ENCODE assay signal across 8 mouse cellular contexts in the genomic region with DNA sequence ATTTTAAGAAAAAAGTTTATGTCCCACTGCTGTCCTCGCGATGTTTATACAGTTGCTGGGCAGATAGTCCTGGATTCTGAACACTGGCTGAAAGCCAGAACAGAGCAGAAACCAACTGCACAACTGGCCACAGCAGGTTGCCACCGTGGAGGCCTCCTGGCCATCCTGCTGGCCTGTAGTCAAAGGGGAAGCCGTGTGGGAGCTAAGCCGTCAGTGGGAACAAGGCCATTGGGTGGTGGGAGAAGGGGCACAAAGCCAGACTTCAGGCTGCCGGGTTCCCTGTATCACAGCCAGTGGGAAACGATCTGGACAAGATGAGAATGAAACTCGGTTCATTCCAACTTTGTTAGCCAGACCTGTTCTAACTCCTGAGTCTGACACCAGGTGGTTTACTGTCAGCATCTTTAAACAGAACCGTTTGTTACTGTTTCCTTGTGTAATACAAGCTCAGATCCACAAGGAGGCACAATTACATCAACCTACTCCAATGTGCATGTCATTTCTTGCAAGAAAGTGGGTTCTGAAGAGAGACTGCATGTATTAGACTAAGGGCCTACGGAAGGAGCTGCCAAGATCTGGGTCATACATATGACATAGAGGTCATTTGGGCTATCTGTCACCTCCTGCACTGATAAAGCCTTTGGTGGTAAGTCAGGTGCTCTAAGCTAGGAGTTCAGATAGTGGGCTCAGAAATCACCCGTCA. TPM values are rescaled to one million over a fixed set of nuclear protein-coding genes. Genes with fewer than 3 reads are reported as not detected.
DNase-seq lines count a peak whose midpoint lies in the region; ATAC-seq and TF ChIP-seq lines count a peak whose summit lies in the region.

No protein-coding gene starts in this region.

- DNase-seq in heart, embryonic 10.5 days (ENCODE audit: low spot score), result no peak
- DNase-seq in CD4-positive, CD25-positive, alpha-beta regulatory T cell, adult 2 months (ENCODE audit: low read depth, low spot score), result peak; percentile 34
- DNase-seq in brain, embryonic 18.5 days (ENCODE audit: low read depth, low spot score), result peak; percentile 30
- DNase-seq in midbrain, postnatal 0 days (ENCODE audit: low spot score), result peak; percentile 61
- DNase-seq in ovary, postnatal 14 days (ENCODE audit: low spot score), result no peak
- no peak for DNase-seq in right cerebral cortex, adult 18-20 months

- no peak for ATAC-seq in heart, embryonic 13.5 days (ENCODE audit: extremely low read depth, insufficient number of reproducible peaks, low FRiP score, low TSS enrichment)
- ATAC-seq in hindbrain, embryonic 16.5 days, result peak; percentile 42; the same call in 1 of the 2 replicates
- ATAC-seq in midbrain, postnatal 0 days (ENCODE audit: low FRiP score), result peak; percentile 5; the same call in 1 of the 2 replicates

- no peak overlapping the region for H3K27ac ChIP-seq in heart, embryonic 13.5 days (replicated peaks)
- no peak overlapping the region for H3K27ac ChIP-seq in heart, embryonic 10.5 days
- H3K27ac ChIP-seq in hindbrain, embryonic 16.5 days (ENCODE audit: low read depth, low read length), result no peak overlapping the region
- no peak overlapping the region for H3K27ac ChIP-seq in midbrain, postnatal 0 days (ENCODE audit: low read depth, low read length)

- no peaks in the 10 kb centered on the region for H3K36me3 ChIP-seq in heart, embryonic 13.5 days
- no peaks in the 10 kb centered on the region for H3K36me3 ChIP-seq in heart, embryonic 10.5 days
- no peaks in the 10 kb centered on the region for H3K36me3 ChIP-seq in hindbrain, embryonic 16.5 days (ENCODE audit: control insufficient read depth, insufficient read depth, low read length)
- no peaks in the 10 kb centered on the region for H3K36me3 ChIP-seq in midbrain, postnatal 0 days (ENCODE audit: insufficient read depth, low read length)

- no peaks in the 10 kb centered on the region; the same call in 1 of the 2 replicates for H3K27me3 ChIP-seq in heart, embryonic 13.5 days (replicated peaks)
- H3K27me3 ChIP-seq in heart, embryonic 10.5 days (ENCODE audit: insufficient read depth, poor library complexity, severe bottlenecking), result 0 out of 2 replicates have a peak, but pooled peaks cover 6% of the 10 kb centered on the region
- H3K27me3 ChIP-seq in hindbrain, embryonic 16.5 days (replicated peaks; ENCODE audit: control insufficient read depth, insufficient read depth, low read length), result no peaks in the 10 kb centered on the region
- H3K27me3 ChIP-seq in midbrain, postnatal 0 days (ENCODE audit: insufficient read depth, low read length), result no peaks in the 10 kb centered on the region

- H3K4me1 ChIP-seq in heart, embryonic 13.5 days, result peaks cover 3% of the 10 kb centered on the region; the same call in 1 of the 2 replicates
- no peaks in the 10 kb centered on the region for H3K4me1 ChIP-seq in heart, embryonic 10.5 days
- peaks cover 3% of the 10 kb centered on the region; the same call in 1 of the 2 replicates for H3K4me1 ChIP-seq in hindbrain, embryonic 16.5 days (ENCODE audit: control insufficient read depth, insufficient read depth, low read depth, low read length)
- H3K4me1 ChIP-seq in midbrain, postnatal 0 days (ENCODE audit: insufficient read depth, low read length), result no peaks in the 10 kb centered on the region

- 50% methylated on average over 11 of the region's 11 CpGs for WGBS in heart, embryonic 13.5 days
- 54% methylated on average over 11 of the region's 11 CpGs for WGBS in heart, embryonic 10.5 days
- 47% methylated on average over 11 of the region's 11 CpGs for WGBS in hindbrain, embryonic 16.5 days
- WGBS in midbrain, postnatal 0 days, result 40% methylated on average over 11 of the region's 11 CpGs

- H3K4me3 ChIP-seq in heart, embryonic 13.5 days, result no peak overlapping the region
- H3K4me3 ChIP-seq in heart, embryonic 10.5 days, result no peak overlapping the region
- no peak overlapping the region for H3K4me3 ChIP-seq in hindbrain, embryonic 16.5 days (ENCODE audit: low read length)
- H3K4me3 ChIP-seq in midbrain, postnatal 0 days (ENCODE audit: low read depth, low read length), result no peak overlapping the region

- TF ChIP-seq CTCF in midbrain, postnatal 0 days (IDR thresholded peaks at IDR 0.05), result peak; percentile 68

- no peak overlapping the region for H3K9ac ChIP-seq in heart, embryonic 13.5 days
- H3K9ac ChIP-seq in hindbrain, embryonic 16.5 days (ENCODE audit: low read depth, low read length), result no peak overlapping the region
- no peak overlapping the region for H3K9ac ChIP-seq in midbrain, postnatal 0 days (replicated peaks; ENCODE audit: low read length, poor library complexity, severe bottlenecking)

- no peaks in the 10 kb centered on the region for H3K9me3 ChIP-seq in heart, embryonic 13.5 days
- H3K9me3 ChIP-seq in heart, embryonic 10.5 days, result no peaks in the 10 kb centered on the region
- no peaks in the 10 kb centered on the region for H3K9me3 ChIP-seq in hindbrain, embryonic 16.5 days (ENCODE audit: control insufficient read depth, low read length)
- H3K9me3 ChIP-seq in midbrain, postnatal 0 days (ENCODE audit: low read length), result no peaks in the 10 kb centered on the region

- peak overlapping the region; percentile 53 for H3K4me2 ChIP-seq in heart, embryonic 13.5 days
- peak overlapping the region; percentile 33 for H3K4me2 ChIP-seq in hindbrain, embryonic 16.5 days (ENCODE audit: low read length)
- no peak overlapping the region for H3K4me2 ChIP-seq in midbrain, postnatal 0 days (ENCODE audit: low read depth, low read length, poor library complexity, severe bottlenecking)

RNA-seq across cellular contexts. Expression of a gene that starts 19.7 kb away (rescaled TPM):
- 0.79 and 1.0 TPM in 2 replicates for polyA plus RNA-seq in heart, embryonic 13.5 days (2015; fragmentation: Nextera tagmentation; extraction: Ambion mirVana)
- polyA plus RNA-seq in heart, embryonic 10.5 days (2016; fragmentation: Nextera tagmentation; extraction: Ambion mirVana), result 1.2 and 1.4 TPM in 2 replicates
- 3.3 and 3.9 TPM in 2 replicates for polyA plus RNA-seq in hindbrain, embryonic 16.5 days (2015; fragmentation: Nextera tagmentation; extraction: Ambion mirVana)
- 3.3 and 6.3 TPM in 2 replicates for total RNA-seq in midbrain, postnatal 0 days (2014; rRNA removed)
- 3.1 and 3.2 TPM in 2 replicates for polyA plus RNA-seq in midbrain, postnatal 0 days (2015; fragmentation: Nextera tagmentation; extraction: Ambion mirVana)

RNA-seq across cellular contexts. Expression of a gene that starts 52.5 kb away (rescaled TPM):
- polyA plus RNA-seq in heart, embryonic 13.5 days (2015; fragmentation: Nextera tagmentation; extraction: Ambion mirVana), result 15.8 and 16.0 TPM in 2 replicates
- 13.8 and 15.2 TPM in 2 replicates for polyA plus RNA-seq in heart, embryonic 10.5 days (2016; fragmentation: Nextera tagmentation; extraction: Ambion mirVana)
- 3,305 and 3,556 TPM in 2 replicates for polyA plus RNA-seq in hindbrain, embryonic 16.5 days (2015; fragmentation: Nextera tagmentation; extraction: Ambion mirVana)
- 1,958 and 2,696 TPM in 2 replicates for total RNA-seq in midbrain, postnatal 0 days (2014; rRNA removed)
- polyA plus RNA-seq in midbrain, postnatal 0 days (2015; fragmentation: Nextera tagmentation; extraction: Ambion mirVana), result 3,970 and 4,135 TPM in 2 replicates

Comparison
In these comparisons a context has a peak if more than half of its experiments do, and no peak if none do; other contexts are left out.
1. DNase-seq: peak in CD4-positive, CD25-positive, alpha-beta regulatory T cell, adult 2 months (single experiment), brain, embryonic 18.5 days (single experiment) and midbrain, postnatal 0 days (single experiment); none in heart, embryonic 10.5 days (single experiment), ovary, postnatal 14 days (single experiment) and right cerebral cortex, adult 18-20 months (single experiment).
2. RNA of a gene that starts 52.5 kb away (polyA plus RNA-seq): 3,970 to 4,135 TPM in midbrain, postnatal 0 days and 3,305 to 3,556 TPM in hindbrain, embryonic 16.5 days; 15.8 to 16.0 TPM in heart, embryonic 13.5 days and 13.8 to 15.2 TPM in heart, embryonic 10.5 days; every median in the first group is over 100 times any median in the second.